Mouse (Mus musculus) 416B (cell line): ENCODE data around the gene Trp53rkb.
A peak's percentile ranks its signal among the peaks of the same experiment; 100 is the strongest.

ENCODE experiments used
- DNase-seq: peaks from one replicate; pipeline ENCODE4 v3.0.0; 2011; ENCODE audit warnings: low read depth

The Trp53rkb gene

DNA sequence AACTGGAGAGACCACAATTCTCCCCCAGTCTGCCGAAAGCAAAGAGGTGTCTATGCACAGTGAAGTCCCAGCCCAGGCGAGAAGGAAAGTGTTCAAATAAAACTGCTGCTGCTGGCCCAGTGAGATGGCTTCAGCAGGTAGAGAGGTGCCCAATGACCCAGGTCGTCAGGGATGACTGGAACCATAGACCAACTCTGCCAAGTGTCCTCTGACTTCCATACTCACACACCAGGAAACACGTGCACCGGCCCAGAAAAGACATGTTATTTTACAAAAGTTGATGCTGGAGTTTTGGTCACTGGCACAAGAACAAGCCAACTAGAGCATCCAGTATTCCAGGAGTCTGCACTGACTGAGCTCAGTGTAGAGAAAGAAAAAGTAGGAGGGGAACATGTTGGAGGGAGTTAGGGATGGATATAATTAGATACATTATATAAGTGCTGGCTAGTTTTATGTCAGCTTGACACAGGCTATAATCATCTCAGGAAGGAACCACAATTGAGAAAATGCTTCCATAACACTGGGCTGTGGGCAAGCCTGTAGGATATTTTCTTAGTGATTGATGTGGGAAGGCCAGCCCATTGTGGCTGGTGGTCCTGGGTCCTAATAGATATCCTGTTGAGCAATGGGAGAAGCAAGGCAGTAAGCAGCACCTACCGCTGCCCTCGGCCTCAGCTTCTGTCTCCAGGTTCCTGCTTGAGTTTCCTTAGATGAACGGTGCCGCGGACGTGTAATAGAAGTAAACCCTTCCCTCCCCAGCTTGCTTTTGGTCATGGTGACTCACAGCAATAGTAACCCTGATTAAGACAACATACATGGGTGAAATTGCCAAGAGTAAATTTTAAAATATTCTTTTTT is 7.5 kb downstream of the Trp53rkb start:
- peak; percentile 59 for DNase-seq

DNA sequence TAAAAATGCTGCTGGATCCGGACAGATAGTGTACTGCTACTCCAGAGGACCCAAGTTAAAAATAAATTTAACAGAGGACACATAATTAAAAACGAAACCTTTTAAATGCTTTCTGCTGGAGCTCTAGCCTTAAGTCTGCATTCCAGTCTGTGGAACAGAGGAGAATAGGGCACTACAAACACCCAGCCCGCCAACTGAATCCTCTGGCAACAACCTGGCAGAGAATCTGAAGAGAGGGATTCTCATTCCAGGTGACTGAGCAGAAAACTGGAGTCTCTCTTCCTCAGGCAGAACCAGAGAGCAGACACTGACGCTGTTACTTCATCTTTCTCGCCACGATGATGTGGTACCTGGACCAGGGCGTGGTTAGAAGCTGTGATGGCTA is 8.1 kb downstream of the Trp53rkb start:
- DNase-seq, result no peak

DNA sequence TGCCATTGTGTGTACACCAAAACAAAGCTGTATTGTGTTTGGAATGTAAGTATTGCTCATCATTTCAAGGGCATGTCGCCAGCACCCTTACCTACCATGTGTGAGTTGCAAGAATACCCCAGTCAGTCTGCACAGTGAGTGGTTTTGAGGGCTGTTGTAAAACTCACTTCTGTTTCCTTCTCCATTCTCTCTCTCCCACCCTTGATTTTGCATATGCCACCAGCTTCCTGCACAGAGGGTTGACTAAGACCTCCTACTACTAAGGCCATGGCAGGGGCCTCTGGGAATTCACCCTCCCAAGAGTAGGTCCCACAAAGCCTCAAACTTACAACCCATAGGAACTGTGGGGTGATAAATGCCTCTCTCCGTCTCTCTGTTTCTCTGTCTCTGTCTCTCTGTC is 9.1 kb downstream of the Trp53rkb start:
- DNase-seq, result peak; percentile 69

DNA sequence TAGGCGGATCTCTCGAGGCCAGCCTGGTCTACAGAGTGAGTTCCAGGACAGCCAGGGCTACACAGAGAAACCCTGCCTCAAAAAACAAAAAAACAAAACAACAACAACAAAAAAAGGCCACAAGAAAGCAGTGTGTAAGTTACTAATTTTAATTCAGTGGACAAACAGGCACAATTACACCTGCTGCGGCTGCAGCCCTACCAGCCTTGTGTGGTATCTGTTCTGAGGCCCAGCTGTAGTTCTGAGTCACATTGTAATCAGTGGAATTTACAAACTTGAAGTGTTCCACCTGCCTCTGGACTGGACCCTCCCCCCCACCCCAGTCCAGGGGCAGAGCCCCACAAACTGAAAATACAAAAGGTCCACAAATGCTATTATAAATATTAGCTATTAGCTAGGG is 11.0 kb downstream of the Trp53rkb start:
- no peak for DNase-seq

DNA sequence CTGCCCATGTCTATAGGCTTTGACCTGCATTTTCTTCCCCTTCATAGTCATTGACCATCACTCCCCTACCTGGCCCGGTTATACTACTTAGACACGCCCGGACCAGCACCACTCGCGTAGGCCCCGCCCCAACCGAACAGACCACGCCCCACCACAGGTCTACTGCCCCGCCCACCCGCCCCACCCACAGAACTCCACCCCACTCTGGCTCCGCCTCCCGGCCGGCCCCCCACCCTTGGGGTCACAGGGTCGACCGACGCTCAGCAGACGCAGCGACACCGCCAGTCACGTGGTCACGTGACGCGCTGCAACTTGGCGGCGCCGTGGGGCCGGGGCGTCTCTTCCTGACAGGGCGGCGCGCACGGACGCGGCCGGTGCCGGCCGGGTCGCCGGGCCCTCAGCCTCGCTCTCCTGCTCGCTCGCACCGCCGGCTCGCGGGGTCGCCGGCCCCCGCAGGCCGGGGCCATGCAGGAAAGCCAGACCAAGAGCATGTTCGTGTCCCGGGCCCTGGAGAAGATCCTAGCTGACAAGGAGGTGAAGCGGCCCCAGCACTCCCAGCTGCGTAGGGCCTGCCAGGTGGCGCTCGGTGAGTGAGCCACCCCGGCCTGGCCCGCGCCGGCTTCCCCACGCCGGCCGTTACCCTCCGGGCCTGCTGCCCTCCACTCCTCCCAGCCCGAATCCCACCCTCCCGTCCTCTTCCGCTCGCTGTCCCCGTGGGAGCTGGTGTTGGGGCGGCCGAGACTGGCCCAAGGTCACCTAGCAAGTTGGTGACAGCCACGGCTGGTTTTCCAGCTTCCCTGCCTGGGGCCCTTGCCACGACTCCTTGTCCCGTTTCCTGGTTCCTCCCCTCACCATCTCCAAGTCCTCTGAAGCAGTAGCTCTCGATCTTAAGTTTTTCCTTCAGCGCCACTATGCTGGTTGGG is 13.2 kb downstream of the Trp53rkb start, which contains the start of gene Arfgef2:
Gene Arfgef2, plus strand, starts transcription at position 339 of the 923 bp plus-strand sequence.
- DNase-seq, result peak; percentile 94

DNA sequence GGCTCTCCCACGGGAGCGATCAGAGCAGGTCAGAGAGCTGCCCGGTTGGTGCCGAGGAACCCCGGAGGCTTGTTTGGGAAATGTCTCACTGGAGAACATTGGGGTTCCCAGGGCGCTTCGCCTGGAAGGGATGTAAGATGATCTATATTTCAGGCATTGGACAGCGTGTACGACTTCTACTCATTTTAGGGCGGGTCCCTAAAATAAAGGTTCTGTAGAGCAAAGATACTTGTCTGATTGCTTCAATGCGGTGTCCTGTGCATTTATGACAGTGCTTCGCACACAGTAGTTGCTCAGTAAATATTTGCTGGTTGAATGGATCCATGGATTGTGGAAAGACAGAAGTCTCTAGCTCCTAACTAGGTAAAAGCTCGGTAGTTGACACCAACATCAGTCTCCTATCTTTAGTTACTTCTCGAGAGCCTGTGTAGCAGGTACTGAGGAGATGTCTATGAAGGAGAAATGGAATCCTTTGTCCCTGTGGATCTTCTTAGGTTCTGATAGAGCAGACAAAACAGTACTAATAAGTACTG is 13.9 kb downstream of the Trp53rkb start:
- peak; percentile 57 for DNase-seq

DNA sequence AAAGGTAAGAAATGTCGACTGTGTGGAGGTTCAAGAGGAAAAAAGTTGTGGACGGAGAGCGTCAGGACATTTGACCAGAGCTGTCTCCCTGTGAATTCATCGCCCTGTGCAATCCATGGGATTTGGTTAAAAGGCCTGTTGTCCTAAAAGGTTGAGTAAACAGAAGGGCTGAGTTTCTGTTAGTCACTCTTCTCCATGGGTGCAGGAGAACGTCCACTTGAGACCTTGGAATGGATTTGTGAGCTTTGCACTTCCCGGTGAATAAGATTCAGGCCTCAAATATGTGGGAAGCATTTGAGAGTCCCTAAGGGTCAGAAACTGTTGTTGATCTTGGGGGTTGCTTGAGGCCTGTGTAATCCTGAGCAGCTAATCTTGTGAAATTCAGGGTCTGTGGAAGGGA is 14.5 kb downstream of the Trp53rkb start:
- no peak for DNase-seq

DNA sequence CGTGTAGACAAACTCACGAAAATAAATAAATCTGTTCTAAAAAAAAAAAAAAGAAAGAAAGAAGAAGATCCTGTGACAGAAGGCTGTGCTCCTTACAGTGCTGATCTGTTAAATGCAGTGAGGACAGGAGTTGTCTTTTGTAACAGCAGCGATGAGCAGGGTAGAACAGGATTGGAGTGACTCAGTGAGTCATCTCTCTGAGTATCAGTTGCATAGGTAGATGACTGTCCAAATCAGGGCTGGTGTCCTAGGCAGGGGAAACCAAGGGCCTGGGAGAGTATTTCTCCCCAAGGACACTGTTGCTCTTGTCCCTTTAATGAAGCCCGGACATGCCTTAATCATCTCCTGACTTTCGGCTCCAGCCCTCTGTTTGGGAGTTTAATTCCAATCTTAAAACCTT is 17.2 kb downstream of the Trp53rkb start:
- DNase-seq, result no peak

DNA sequence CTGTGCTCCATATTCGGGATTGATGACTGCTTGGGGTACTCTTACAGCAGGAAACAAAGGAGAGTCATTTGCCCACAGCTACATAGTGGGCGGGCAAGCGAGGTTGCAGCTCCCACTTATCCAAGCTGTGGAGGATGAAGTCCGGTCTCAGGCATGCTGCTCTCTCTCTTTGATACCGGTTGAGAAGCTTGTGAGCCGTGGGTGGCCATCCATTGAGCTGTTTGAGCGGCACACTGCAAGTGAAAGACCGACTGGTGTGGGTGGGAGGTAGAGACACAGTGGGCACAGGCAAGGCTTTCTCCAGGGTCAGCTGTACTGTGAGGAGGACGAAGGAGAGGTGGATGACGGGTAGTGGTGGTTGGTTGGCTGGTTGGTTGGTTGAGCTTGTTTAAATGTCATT is 18.5 kb downstream of the Trp53rkb start:
- DNase-seq, result no peak

DNA sequence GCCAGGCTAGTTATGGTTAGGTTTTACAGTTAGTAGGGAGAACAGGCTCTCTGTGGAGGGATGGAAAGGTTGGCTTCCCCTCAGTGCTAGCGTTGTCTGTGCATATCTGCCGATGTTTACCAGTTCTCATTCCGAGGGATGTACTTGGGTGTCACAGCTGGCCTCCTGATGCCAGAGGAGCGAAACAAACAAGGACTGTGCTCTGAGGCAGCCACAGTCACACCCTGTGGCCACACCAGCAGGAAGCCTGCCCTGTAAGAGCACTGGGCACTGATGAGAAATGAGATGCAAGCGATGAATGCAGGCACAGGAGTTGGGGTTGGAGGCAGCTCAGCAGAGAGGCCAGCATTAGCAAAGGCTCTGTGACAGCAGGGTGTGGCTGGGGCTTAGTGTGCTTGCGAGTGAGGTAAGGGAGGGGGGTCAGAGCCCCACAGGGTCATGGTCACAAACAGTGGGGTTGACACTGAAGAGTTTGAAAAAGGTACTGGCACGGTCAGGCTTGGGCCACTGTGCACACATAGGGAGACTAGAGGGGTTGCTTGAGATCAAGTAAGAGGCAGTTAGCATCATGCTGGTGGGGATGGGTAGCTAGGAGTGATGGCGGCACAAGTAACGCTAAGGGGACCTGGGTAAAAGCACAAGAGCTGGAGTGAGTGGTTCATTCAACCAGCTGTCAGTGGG is 26.3 kb downstream of the Trp53rkb start:
- no peak for DNase-seq

DNA sequence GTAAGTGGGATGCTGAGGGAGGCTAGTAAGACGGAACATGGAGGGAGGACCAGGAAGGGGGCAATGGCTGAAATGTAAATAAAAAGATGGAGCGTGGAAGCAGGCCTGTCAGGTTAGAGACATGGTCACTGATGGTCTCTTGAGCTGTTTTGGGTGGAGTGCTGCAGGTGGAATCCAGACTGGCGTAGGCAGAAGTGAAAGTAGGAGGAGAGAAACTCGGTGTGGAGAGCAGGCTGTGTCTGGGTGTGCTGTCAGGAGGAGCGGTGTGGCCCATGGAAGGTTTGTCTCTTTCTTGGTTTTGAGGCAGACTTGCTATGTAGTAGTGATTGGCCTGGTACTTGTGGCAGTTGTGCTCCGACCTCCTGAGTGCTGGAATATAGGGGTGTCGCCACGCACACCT is 27.5 kb downstream of the Trp53rkb start:
- no peak for DNase-seq

DNA sequence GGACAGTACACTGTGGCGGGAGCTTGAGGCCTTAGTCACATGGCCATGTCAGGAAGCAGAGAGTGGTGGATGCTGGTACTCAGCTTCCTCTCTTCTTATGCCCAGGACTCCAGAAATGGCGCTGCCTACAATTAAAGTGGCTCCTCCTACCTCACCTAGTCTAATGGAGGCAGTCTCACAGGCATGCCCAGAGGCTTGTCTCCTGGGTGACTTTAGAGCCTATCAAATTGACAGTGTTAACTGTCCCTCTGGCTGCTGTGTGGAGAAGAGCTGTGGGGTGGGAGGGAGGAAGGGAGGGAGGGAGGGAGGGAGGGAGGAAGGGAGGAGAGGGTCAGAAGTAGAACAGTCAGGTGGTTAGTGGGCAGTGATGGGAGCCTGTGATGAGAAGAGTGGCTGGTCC is 28.5 kb downstream of the Trp53rkb start:
- peak; percentile 40 for DNase-seq

DNA sequence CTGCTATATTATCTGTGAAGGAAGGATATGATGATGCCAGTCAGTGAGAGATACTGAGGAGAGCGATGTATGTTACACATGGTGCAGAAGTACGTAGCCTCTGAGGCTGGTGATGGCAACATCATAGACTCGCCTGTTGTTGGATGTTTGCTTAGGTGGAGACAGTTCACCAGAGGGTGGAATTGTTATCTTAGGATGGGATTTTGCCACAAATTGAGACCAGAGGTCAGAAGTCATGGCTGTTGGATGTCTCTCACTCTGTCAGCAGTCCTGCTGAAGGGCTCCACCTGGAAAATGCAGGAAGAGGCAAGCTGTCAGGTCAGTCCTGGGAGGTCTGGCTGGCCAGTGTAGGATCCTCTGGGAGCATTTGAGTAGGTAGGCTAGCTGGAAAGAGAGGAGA is 29.1 kb downstream of the Trp53rkb start:
- no peak for DNase-seq

DNA sequence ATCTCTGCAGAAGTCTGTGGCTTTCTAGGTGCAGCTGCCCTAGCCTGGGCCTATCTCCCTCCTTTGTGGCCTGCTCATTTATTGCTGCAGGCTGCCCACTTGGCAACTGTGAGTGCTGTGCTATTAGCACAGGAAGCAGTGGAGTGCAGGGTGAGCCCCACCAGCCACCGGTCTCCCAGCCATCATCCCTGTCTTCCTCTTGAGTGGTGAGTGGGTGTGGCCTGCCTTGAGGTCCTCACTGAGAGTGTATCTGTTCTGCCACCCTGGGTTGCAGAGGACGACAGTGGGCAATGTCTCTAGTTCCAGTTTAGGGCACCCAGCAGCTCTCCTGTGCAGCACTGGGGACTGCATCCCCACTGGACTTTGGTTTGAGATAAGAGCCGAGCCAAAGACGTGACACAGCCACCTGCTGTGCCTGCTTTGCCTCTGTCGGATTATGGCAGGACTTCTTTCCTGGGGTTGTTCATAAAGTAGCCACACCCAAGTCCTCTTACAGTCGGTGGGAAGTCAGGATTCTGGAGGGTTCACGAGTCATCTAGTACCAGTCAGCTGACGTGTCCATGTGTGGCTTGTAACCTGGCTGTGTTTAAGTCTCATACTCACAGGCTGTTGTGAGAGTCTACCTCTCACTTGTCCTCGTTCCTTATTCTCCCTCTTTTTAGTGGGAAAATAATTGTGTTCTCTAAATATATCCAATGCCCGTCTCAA is 29.9 kb downstream of the Trp53rkb start:
- peak; percentile 42 for DNase-seq

DNA sequence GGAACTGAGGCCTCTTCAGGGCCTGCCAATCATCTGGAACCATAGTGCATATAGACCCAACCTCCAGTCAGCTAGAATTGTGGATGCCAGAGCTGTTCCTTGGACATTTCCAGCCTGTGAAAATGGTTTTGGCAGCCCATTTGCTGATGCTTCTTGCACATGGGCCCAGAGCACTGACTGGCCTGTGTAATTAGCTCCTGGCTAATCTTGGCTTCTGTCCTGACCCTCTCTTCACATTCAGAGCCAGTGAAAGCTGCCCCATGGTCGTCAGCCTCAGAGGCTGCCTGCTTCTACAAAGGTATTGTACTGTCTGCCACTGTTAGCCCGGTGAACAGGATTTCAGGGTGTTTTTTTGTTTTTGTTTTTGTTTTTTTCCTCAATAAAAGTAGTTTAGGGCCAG is 30.6 kb downstream of the Trp53rkb start:
- DNase-seq, result no peak

DNA sequence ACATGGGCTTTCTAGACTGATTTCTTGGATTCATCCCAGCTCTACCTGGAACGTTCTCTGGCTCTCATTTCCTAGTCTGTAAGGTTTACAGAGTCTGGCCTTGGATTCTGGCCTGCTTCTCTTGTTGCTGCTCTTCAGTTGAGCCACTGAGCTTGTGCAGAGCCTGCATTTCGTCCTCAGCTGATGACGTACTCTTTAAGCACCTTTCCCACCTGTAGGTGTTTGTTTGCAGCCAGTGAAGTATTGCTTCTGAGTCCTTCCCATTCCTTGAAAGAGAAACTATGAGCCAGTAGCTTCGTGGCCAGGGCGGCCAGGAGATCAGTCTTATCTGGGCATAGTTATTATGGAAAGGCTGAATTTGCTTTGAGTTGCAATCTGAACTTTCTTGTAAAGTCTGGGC is 32.1 kb downstream of the Trp53rkb start:
- DNase-seq, result no peak

DNA sequence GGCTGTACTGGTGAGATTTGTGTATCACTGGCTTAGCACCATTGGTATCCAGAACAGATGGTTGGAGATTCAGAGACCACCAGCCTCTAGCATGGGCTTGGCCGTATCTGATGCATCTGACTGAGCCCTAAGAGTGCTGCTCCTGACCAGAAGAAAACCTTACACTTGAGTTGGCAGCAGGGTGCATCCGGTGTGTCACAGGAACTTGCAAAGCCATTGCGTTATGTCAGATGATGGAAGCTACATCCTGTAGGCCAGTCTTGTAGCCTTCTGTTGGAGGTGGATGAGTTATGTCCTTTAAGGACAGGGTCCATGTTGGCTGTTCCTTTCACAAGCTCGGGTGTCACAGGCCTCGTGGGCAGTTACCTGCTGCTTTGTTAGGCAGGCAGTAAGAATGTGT is 32.7 kb downstream of the Trp53rkb start:
- DNase-seq, result peak; percentile 56

DNA sequence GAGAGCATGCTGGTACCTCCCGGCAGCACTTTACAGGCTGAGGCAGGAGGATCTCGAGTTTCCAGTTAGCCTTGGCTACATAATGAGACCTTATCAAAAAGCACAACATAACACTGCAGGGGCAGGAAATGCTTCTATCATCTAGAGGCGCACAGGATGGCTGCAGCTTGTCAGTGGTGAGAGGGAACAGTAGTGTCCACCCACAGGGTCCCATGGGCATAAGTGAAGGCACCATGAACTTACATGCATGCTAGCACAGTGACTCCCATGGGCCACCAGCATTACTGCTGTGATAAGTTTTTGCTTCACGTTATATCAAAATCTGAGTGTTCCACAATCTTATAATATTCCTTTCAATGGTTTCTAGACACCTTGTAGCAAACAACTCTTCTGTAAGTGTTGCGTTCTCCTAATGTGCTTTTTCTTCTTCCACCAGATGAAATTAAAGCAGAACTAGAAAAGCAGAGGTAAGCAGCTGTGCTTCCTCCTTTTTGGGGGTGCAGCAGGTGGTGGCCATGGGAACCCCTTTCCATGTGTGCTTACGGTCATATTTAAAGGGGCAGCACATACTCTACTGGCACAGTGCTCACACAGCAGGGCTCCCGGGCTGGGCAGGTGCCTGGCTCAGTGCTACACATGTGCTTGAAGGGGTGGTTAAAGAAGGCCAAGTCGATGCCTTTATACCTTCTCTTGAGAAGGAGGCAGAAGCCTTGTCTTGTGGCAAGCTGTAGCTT is 34.3 kb downstream of the Trp53rkb start:
- no peak for DNase-seq

DNA sequence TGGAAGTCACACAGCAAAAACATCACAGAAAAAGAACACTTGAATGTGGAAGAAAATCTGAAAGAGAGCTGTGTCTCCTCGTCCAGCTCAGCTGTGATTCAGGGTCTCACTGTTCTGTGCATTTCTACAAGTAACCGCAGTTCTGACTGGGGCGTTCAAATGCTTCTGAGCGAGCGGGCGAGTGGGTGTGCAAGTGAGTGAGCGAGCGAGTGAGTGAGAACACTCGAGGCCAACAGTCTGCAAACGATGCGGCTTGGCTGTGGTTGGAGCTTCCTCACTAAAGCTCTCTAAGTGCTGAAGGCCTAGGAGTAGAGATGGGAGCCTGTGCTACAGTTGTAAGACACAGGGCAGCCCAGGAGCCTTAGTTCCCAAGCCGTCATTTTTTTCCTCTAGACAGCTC is 36.0 kb downstream of the Trp53rkb start:
- no peak for DNase-seq

DNA sequence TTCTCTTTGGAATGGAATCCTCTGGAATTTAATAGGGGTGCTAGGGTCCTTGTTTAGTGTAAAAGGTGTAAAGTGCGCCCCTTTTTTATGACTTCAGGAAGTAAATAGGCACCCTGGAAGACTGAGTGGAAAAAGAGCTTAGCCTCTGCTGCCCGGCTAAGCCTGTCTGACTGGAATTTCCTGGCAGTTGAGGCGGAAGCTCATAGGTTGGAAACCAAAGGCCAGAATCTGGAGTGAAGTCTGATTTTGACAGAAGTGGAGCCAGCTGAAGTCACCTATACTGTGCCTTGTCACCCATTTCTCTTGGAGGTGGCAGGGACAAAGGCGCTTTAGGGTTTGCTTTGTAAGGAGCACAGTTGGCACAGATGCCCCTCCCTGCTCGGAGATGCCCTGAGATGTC is 38.0 kb downstream of the Trp53rkb start:
- no peak for DNase-seq

DNA sequence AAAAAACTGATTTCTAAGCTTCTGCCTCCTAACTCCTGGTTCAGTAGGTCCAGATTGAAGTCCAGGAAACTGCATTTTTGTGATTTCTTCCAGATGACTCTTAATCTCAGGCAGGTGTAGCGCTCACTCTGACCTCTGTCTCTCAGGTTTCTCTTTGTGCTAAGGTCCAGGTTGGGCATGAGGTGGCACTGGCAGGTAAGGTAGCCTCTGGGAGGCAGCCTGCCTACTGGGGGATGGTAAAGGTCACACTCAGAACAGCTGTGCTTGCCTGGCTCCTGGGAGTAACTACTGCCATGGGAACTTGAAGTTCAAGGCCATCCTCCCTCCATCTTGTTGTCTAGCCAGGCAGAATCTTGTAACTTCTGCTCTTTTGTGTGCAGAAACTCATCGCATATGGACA is 41.8 kb downstream of the Trp53rkb start:
- DNase-seq, result no peak
